Mouse (Mus musculus) lung, postnatal 0 days (tissue): ENCODE results near the gene Cdkal1.

ENCODE experiments used
- CTCF ChIP-seq: IDR thresholded peaks from 2 replicates; pipeline ENCODE4 v1.5.1; 2016; ENCODE audit warnings: antibody characterized with exemption, mild to moderate bottlenecking
- EP300 ChIP-seq: IDR thresholded peaks from 2 replicates; pipeline ENCODE4 v1.6.1; 2016; ENCODE audit warnings: antibody characterized with exemption, mild to moderate bottlenecking, control low read depth

GRCm38 (mm10) chr13:29192697-29193096 is 662.8 kb downstream of the Cdkal1 start:
- no peak for TF ChIP-seq CTCF
- no peak for TF ChIP-seq EP300
